Mouse (Mus musculus): Measurements from ENCODE around the gene Il15ra. TPM values are rescaled to one million over a fixed set of nuclear protein-coding genes. Genes with fewer than 3 reads are reported as not detected.
A peak's percentile ranks its signal among the peaks of the same experiment; 100 is the strongest.

The Il15ra gene
- 0.31 and 0.55 TPM in 2 replicates for polyA plus RNA-seq (2016; fragmentation: Nextera tagmentation; extraction: Ambion mirVana)

DNA sequence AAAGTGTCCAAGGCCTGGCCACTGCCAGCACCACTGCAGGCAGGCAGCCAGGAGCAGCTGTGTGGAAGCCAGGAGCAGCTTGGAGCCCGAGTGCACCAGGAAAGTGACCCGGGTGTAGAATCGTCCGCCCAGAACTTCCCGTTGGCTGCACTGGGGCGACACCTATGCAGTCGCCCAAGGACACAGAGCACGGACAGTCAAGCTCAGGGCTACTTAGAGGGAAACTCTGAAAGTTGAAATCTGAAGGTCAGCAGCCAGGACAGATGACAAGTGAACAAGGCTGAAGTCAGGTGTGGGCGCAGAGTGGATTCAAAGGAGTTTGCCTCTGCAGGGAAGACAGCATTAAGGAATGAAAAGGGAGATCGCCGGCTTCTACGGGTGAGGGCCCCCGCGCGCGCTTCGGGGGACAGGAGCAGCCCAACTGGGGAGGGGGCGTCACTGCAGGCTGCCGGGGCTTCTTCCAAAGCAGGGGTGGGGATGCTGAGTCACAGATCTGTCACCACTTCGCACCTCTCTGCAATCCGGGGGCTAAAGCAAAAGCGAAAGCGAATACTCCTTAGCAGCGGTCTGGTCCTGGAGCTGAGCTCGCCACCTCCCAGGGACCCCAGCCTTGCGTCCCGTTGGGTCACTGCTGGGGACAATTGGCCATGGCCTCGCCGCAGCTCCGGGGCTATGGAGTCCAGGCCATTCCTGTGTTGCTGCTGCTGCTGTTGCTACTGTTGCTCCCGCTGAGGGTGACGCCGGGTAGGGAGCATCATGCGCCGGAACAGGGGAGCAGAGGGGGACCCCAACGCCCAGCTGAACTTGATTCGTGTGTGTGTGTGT, at the start of gene Il15ra:
TSS of gene Il15ra (plus strand) at position 90 of the 825 bp plus-strand sequence.
- Histone ChIP-seq H3K4me1 (peaks cover 19% of the 10 kb centered on the region), H3K4me3 (peak within 1 kb of the TSS; percentile 67), H3K27ac (peak within 1 kb of the TSS; percentile 67; the same call in 1 of the 2 replicates), H3K9me3 (no peaks in the 10 kb centered on the region), H3K36me3 (replicated peaks) (no peaks in the 10 kb centered on the region), H3K27me3 (ENCODE audit: poor library complexity, severe bottlenecking) (peaks cover 59% of the 10 kb centered on the region)
- DNase-seq (ENCODE audit: extremely low spot score, low spot score), result peak; percentile 39
- under 1% methylated on average over 37 of the region's 37 CpGs for WGBS

DNA sequence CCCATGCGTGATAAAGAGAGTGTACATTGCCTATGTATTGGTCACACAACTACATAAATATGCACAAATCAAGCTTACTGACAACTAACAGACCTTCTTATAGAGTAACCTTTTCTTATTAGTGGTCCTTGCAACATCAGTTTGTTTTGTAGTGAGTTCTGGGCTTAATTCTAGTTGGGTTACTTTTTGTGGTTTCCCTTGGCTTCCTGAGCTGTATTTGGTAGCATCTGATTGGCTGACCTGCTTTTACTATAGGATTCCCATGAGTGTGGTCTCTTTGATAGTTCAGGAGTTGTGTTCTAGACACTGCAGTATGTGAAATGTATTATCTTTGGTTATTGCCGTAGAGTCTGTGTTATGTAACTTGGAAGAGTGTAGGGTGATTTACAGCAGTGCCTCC, 47.5 kb upstream of the Il15ra start:
- H3K9me3 ChIP-seq, result no peaks in the 10 kb centered on the region
- no peaks in the 10 kb centered on the region for H3K36me3 ChIP-seq (replicated peaks)
- no peak overlapping the region for H3K4me3 ChIP-seq
- WGBS, result 93% methylated on average over 2 of the region's 2 CpGs
- no peaks in the 10 kb centered on the region for H3K27me3 ChIP-seq (ENCODE audit: poor library complexity, severe bottlenecking)
- H3K27ac ChIP-seq, result no peak overlapping the region
- no peak for DNase-seq (ENCODE audit: extremely low spot score, low spot score)
- peaks cover 5% of the 10 kb centered on the region; the same call in 1 of the 2 replicates for H3K4me1 ChIP-seq

DNA sequence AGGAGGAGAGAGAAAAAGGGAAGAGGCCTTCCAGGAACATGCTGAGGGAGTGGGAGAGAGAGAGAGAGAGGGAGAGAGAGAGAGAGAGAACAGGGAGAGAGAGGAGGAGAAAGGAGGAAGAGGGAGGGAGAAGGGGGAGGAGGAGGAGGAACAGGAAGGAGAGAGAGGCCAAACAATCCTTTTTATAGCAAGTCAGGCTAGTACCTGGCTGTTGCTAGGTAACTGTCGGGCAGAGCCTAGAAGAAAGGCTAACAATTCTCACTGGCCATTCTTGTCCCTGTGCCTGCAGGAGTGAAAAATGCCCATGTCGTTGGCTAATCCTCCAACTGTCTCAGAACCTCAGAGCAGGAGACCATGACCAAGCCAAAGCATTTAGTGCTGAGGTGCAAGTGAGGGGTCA, 45.8 kb upstream of the Il15ra start:
- no peaks in the 10 kb centered on the region for H3K36me3 ChIP-seq (replicated peaks)
- no peak overlapping the region for H3K27ac ChIP-seq
- H3K9me3 ChIP-seq, result no peaks in the 10 kb centered on the region
- H3K27me3 ChIP-seq (ENCODE audit: poor library complexity, severe bottlenecking), result no peaks in the 10 kb centered on the region
- peaks cover 9% of the 10 kb centered on the region for H3K4me1 ChIP-seq
- H3K4me3 ChIP-seq, result no peak overlapping the region
- WGBS, result 53% methylated on average over 2 of the region's 2 CpGs
- DNase-seq (ENCODE audit: extremely low spot score, low spot score), result no peak

DNA sequence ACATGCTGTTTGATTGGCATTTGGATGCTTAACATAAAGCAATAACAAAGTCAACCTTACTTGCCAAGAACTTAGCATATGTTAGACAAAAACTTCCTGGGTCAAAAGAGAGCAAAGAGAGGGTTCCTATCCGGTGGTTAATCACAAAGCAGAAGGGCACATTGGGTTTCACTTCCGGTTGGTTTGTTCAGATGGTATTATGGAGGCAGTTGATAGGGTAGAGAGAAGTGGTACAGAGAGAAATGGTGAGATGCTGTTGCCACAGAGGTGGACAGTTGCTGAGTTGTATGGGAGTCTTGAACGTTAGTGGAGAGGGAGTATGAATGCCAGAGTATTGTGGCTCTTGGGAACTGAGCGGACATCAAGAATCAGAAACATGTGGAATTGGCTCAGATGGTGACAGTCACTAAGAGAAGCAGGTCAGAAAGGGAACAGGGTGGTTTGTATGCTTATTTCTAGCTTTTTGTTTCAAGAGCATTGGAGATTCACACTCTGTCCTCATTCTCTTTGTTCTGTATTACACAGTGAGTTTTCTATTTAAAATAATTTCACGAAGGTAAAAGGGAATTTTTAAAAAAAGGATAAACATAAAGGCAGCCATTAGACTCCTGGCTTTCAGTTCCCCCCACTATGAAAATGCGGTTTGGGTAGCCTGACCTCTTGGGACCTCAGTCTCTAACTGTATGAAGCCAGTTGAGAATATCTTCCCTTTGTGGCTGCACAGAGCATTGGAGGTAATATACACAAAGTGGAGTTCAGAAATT, 42.8 kb upstream of the Il15ra start:
- no peak overlapping the region for H3K4me3 ChIP-seq
- no peaks in the 10 kb centered on the region for H3K36me3 ChIP-seq (replicated peaks)
- H3K4me1 ChIP-seq, result peaks cover 10% of the 10 kb centered on the region
- H3K9me3 ChIP-seq, result no peaks in the 10 kb centered on the region; the same call in 1 of the 2 replicates
- DNase-seq (ENCODE audit: extremely low spot score, low spot score), result no peak
- H3K27me3 ChIP-seq (ENCODE audit: poor library complexity, severe bottlenecking), result no peaks in the 10 kb centered on the region
- WGBS, result 85% methylated on average over 6 of the region's 6 CpGs
- H3K27ac ChIP-seq, result no peak overlapping the region

DNA sequence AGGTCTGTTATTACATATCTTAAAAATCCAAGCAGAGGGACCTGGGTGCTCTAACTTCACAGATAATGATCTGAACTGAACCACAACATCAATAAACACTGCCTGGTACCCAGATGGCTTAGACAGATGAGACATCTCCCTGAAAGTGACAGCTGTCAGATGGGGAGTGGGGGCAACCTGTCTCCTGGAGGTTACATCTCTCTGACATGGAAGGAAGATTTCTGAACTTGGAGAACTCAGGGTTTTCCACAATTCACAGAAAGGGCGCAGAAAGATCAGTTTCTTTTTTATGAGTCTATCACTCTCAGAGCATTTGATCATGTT, 42.2 kb upstream of the Il15ra start:
- Histone ChIP-seq H3K4me3 (no peak overlapping the region), H3K4me1 (peaks cover 10% of the 10 kb centered on the region), H3K9me3 (no peaks in the 10 kb centered on the region; the same call in 1 of the 2 replicates), H3K36me3 (replicated peaks) (no peaks in the 10 kb centered on the region), H3K27me3 (ENCODE audit: poor library complexity, severe bottlenecking) (no peaks in the 10 kb centered on the region), H3K27ac (no peak overlapping the region)
- DNase-seq (ENCODE audit: extremely low spot score, low spot score), result no peak
- WGBS, result 100% methylated on average over 1 of the region's 1 CpGs

DNA sequence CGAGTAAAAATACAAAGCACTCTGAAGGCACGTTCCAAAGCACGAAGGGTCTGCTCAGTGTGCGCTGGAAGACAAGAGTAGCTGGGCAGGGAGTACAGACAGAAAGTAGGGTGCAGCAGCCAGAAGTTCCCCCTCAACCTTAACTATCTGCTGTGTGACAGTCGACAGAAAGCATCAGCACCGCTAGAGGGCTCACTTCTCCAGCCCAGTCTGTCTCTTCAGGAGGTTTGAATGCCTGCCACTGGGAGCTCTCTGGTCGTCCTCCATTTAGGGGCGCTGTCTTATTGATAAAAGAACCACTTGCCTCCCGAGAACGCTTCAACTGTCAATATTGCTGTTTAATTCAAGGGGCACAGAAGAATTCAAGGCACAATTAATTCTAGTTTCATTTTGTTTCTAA, 41.1 kb upstream of the Il15ra start:
- WGBS, result 4% methylated on average over 10 of the region's 10 CpGs

DNA sequence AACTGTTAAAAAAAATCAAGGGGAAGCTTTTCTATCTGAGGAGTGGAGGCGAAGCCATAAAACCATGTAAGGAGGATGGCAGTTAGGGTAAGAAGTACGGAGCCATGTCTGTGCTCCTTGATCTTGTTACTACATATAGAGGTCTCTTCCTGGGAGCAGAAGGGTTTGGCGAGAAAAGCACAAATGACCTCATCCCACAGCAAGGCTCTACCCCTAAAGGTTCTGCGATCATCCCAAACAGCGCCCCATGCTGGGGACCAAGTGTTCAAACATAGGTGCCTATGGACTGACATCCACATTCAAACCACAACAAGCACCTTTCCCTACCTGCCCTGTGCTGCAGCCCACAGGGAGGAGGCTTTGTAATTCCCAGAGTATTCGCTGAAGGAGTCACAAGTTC, 40.7 kb upstream of the Il15ra start:
- H3K4me3 ChIP-seq, result peak overlapping the region; percentile 31
- H3K9me3 ChIP-seq, result no peaks in the 10 kb centered on the region; the same call in 1 of the 2 replicates
- no peaks in the 10 kb centered on the region for H3K36me3 ChIP-seq (replicated peaks)
- no peak for DNase-seq (ENCODE audit: extremely low spot score, low spot score)
- no peaks in the 10 kb centered on the region for H3K27me3 ChIP-seq (ENCODE audit: poor library complexity, severe bottlenecking)
- H3K27ac ChIP-seq, result no peak overlapping the region
- 50% methylated on average over 6 of the region's 6 CpGs for WGBS
- peaks cover 8% of the 10 kb centered on the region for H3K4me1 ChIP-seq

More for the DNA sequence above, 41.1 kb upstream of the Il15ra start:
- peaks cover 10% of the 10 kb centered on the region for H3K4me1 ChIP-seq
- DNase-seq (ENCODE audit: extremely low spot score, low spot score), result peak; percentile 61
- no peaks in the 10 kb centered on the region; the same call in 1 of the 2 replicates for H3K9me3 ChIP-seq
- H3K27me3 ChIP-seq (ENCODE audit: poor library complexity, severe bottlenecking), result no peaks in the 10 kb centered on the region
- no peak overlapping the region for H3K27ac ChIP-seq
- no peaks in the 10 kb centered on the region for H3K36me3 ChIP-seq (replicated peaks)
- peak overlapping the region; percentile 31 for H3K4me3 ChIP-seq

DNA sequence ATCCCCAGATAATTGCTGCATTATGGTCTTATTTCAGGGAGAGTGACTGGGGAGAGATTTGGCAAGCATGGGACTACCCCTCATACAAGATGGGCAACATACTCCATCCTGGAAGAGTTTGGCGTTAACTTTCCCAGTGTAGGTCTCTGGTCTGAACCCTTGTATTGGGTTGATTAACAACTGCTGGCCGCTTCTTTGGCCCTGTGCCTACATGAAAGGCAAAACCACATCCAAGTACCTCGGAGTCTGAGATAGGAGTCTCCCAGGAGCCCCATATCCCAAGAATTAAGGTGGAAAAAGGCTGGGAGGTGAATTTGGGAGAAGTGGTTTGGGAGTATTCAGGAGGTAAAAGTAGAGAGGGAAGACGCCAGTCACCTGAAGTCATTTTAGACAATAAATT, 40.3 kb upstream of the Il15ra start:
- Histone ChIP-seq H3K36me3 (replicated peaks) (no peaks in the 10 kb centered on the region), H3K4me1 (peaks cover 5% of the 10 kb centered on the region; the same call in 1 of the 2 replicates), H3K9me3 (no peaks in the 10 kb centered on the region; the same call in 1 of the 2 replicates), H3K27me3 (ENCODE audit: poor library complexity, severe bottlenecking) (no peaks in the 10 kb centered on the region), H3K27ac (no peak overlapping the region), H3K4me3 (no peak overlapping the region)
- DNase-seq (ENCODE audit: extremely low spot score, low spot score), result no peak
- 91% methylated on average over 4 of the region's 4 CpGs for WGBS

DNA sequence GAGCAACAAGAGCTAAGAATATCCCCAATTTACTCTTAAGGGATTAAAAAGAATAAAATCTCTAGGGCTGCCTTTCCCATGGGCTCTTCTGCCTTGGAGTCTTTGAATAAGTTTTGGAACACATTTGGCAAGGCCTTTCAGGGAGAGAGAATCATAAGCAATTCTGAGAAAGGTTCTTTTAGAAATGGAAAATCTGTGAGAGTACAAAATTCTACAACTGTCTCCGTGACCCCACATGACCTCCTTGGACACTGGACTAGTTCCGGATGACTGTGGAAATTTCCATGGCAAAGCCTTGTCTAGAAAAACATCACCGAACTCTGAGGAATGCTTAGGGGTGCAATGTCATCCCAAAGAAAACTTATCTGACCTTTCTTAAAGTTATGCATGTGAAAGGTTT, 39.8 kb upstream of the Il15ra start:
- 86% methylated on average over 3 of the region's 3 CpGs for WGBS
- Histone ChIP-seq H3K4me3 (no peak overlapping the region), H3K27ac (no peak overlapping the region), H3K4me1 (peaks cover 5% of the 10 kb centered on the region; the same call in 1 of the 2 replicates), H3K9me3 (no peaks in the 10 kb centered on the region; the same call in 1 of the 2 replicates), H3K36me3 (replicated peaks) (no peaks in the 10 kb centered on the region), H3K27me3 (ENCODE audit: poor library complexity, severe bottlenecking) (no peaks in the 10 kb centered on the region)
- DNase-seq (ENCODE audit: extremely low spot score, low spot score), result no peak

DNA sequence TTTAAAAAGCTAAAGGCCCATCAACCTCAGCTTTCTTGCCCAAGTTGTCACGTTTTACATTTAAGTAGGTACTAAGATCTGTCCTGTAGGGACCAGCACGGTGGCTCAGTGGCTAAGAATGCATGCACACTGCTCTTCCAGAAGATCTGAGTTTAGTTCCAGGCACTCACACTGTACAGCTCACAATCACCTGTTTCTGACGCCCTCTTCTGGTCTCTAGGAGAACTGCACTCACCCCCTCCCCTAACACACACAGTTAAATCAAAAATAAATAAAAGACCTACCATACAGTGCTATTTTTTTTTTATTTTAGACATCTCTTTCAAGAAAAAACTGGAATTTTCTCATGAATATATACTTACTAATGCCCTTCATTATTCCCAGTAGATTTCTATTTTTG, 32.9 kb upstream of the Il15ra start:
- H3K9me3 ChIP-seq, result peaks cover 8% of the 10 kb centered on the region; the same call in 1 of the 2 replicates
- no peaks in the 10 kb centered on the region for H3K4me1 ChIP-seq
- no peak overlapping the region for H3K4me3 ChIP-seq
- H3K36me3 ChIP-seq (replicated peaks), result no peaks in the 10 kb centered on the region
- H3K27ac ChIP-seq, result no peak overlapping the region
- no peak for DNase-seq (ENCODE audit: extremely low spot score, low spot score)
- no peaks in the 10 kb centered on the region for H3K27me3 ChIP-seq (ENCODE audit: poor library complexity, severe bottlenecking)
- 22% methylated on average over 3 of the region's 3 CpGs for WGBS

DNA sequence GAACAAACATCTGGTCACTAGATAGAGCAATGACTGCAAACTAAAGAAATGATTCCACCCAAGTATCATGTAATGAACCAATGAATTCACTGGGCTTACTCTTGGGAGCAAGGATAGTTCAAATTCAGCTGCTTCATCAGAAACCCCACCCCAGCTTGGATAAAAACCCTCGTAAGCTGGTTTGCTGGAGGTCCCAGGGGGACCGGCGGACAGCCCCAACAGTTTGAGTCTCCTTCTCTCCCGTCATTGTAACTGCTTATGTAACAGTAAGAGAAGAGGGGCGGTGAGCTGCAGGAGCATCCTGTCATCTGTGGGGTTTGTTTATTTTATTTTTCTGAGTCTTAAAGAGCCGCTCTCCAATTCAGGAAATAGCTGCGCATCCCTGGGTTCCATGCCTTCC, 25.5 kb upstream of the Il15ra start:
- no peaks in the 10 kb centered on the region for H3K4me1 ChIP-seq
- H3K27me3 ChIP-seq (ENCODE audit: poor library complexity, severe bottlenecking), result no peaks in the 10 kb centered on the region
- H3K27ac ChIP-seq, result no peak overlapping the region
- no peaks in the 10 kb centered on the region for H3K9me3 ChIP-seq
- no peak for DNase-seq (ENCODE audit: extremely low spot score, low spot score)
- 86% methylated on average over 7 of the region's 7 CpGs for WGBS
- H3K36me3 ChIP-seq (replicated peaks), result no peaks in the 10 kb centered on the region
- H3K4me3 ChIP-seq, result no peak overlapping the region

DNA sequence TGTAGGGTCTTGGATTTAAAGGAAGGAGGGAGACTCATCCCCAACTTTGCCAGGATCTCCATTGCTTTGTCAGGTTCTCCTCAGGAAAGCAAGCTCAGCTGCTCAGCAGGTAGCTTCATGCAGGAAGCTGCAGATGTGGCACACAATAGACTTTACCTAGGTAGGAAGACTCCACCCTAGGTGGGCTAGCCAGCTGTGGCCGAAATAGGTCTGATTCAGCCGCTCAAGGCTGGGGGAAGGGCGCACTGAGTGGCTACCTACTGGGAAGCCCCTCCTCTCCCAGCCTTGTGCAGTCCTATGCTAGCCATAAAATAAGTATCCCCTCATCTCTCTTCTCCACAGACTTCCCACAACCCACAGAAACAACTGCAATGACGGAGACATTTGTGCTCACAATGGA, 22.4 kb upstream of the Il15ra start:
- H3K27ac ChIP-seq, result no peak overlapping the region
- 53% methylated on average over 4 of the region's 4 CpGs for WGBS

DNA sequence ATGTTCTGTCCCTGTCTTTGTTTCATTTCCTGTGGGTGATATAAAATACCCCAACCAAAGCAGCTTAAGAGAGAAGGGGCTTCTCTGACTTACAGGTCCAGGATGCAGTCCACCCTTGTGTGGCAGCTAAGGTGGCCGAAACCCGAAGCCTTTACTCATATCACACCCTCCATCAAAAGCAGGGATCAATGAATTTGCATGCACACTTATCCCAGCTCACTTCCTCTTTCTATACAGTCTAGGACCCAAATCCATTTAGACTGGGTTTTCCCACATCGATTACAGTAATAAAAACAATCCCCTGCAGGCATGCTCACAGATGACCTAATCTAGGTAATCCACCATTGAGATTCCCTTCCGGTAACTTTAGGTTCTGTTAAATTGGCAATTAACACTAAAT, 18.6 kb upstream of the Il15ra start:
- H3K27me3 ChIP-seq (ENCODE audit: poor library complexity, severe bottlenecking), result no peaks in the 10 kb centered on the region
- no peaks in the 10 kb centered on the region for H3K4me1 ChIP-seq
- H3K36me3 ChIP-seq (replicated peaks), result no peaks in the 10 kb centered on the region
- no peak for DNase-seq (ENCODE audit: extremely low spot score, low spot score)
- 92% methylated on average over 4 of the region's 4 CpGs for WGBS
- H3K9me3 ChIP-seq, result no peaks in the 10 kb centered on the region
- H3K27ac ChIP-seq, result no peak overlapping the region
- no peak overlapping the region for H3K4me3 ChIP-seq

More for the DNA sequence above, 22.4 kb upstream of the Il15ra start:
- DNase-seq (ENCODE audit: extremely low spot score, low spot score), result no peak
- Histone ChIP-seq H3K27me3 (ENCODE audit: poor library complexity, severe bottlenecking) (no peaks in the 10 kb centered on the region), H3K9me3 (no peaks in the 10 kb centered on the region), H3K36me3 (replicated peaks) (no peaks in the 10 kb centered on the region), H3K4me1 (no peaks in the 10 kb centered on the region), H3K4me3 (no peak overlapping the region)
